Mouse (Mus musculus) brain, adult 2 months (tissue): Measurements from ENCODE around the gene Gsto2.
"Not testable (repeated sequence)": the region's sequence is repeated elsewhere in the genome, so short reads cannot be mapped to it uniquely, and the experiment has no call there.

ENCODE experiments used
- DNase-seq: peaks from one replicate; pipeline ENCODE4 v3.0.0; 2011; ENCODE audit warnings: low read depth, low spot score

Gene Gsto2

DNA sequence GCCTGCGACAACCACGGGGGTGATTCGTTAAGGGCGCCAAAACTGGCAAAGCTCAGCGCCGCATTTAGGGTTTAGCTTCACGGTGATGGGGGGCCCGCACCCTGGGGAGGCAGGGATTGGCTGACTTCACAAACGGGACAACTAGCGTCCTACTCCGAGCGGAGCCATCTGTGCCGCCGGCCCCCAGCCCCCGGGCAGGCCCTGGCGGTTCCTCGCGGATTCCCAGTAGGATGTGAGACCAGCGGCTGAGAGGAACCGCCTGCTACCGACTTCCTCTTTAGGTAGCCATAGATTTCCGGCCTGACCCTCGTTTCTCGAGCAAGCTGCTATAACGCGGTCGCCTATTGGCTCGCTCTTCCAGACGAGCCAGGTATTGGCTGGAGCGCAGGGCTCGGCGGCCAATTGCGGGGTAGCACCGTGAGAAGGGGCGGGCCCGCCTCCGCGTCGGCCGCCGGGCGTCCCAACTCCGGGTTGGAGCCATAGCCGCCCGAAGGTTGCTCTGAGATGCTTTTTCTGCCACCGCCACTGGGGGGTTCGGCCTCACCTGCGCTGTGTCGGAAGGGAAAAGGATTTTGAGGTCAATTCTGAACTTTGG, at the start of gene Gsto2:
Gsto2 (plus strand) TSS at position 182 of the 595 bp plus-strand sequence.
- DNase-seq, result peak; percentile 99

DNA sequence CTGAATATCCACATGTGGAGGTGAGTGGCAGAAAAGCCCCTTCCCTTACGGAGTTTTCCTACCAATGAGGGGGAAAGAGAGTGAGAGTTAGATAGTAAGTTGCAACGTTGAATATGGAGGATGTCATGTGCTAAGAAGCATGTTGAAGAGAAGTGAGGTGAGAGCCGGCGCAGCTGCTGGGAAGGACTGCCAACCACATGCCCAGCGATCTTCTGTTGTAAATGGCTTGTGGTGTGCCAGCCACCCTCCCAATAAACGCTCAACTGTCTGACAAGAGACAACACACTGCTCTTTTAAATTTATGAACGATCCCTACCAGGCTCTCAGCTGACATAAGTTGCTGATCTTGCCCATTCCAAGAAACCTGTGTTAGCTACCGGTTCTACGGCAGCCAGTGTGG, 47.6 kb upstream of the Gsto2 start:
- peak; percentile 53 for DNase-seq

DNA sequence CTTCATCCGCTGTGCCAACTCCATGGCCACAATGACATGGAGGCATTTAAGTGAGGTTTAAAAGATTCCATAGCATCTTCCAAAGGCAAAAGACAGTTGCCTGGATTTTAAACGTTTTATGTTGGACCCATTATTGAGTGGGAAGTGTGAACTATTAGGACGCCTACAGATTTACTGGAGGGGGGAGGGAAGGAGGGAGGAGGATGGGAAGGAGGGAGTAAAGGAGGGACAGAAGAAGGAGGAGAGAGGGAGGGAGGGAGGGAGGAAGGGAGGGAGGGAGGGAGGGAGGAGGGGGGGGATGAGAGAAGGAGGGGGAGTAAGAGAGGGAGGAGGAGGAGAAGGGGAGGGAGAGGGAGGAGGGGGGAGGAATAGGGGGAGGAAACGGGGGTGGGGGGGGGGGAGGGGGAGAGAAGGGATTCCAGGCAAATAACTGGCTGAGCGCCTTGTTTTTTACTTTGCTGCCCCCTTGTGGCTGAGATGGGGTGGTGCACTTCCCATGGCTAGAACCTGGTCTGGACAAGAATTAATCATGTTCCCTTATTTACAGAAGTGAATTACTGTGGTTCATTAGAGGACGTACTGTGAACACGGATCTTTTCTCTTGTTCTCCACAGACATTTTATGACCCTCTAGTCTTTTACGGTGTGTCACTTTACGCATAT, 44.4 kb upstream of the Gsto2 start:
- peak; percentile 81 for DNase-seq

DNA sequence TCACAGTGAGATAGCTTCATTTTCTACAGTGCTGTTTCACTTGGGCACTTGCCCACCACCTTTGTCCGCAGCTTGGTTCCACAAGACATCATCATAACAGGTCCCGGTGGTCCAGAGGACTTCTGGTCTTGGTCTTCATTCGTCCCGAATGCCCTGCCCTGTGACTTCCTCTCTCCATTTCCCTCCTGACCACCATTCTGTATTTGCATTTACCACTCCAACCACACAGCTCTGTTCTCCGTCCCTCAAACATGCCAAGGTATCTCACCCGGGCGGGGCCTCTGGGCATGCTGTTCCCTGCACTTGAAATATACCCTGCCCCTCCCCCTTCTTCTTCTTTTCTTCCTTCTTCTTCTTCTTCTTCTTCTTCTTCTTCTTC, 43.9 kb upstream of the Gsto2 start:
- no peak for DNase-seq

DNA sequence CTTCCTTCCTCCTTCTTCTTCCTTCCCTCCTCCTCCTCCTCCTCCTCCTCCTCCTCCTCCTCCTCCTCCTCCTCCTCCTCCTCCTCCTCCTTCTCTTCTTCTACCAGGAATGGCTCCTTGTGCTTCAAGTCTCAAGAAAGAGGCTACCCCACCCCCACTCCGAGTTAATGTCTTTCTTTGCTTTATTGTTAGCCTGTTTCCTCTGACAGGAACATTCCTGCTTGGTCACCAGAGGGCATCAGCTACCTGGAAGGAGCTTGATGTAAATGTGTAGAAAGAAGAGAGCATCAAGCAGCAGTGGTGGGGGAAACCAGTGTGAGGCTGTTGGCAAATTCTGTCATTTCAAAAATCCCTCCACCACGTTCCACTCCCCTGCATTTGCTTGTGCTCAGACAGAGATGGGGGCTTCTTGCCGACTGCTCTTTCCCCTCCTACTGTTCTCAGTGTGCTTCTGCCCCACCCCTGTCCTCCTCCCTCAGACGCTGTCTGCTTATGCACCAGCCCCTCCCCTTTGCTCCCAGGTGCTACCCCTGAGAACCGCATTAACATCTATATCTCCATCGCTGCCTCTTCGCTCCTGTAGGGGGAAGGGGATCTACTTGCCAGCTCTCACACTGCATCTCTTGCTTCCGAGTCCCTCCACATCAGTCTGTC, 43.1 kb upstream of the Gsto2 start:
- peak; percentile 27 for DNase-seq

DNA sequence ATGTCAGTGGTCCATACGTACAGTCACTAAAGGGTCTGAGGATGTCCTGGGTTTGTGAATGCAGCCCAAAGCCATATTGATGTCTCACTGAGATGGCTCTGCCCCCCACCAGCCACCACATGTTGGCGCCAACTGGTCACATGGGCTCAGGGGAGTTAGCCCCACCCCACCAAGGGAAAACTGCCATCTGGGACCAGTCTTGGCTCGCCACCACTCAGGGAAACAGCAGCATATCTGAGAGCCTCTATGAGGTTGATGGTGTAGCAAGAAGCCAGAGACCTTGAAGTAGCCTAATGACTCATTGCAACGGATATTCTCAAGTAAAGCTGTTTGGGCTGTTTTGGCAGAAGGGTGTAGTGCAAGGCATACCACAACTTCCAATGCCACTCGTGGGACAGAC, 41.3 kb upstream of the Gsto2 start:
- DNase-seq, result no peak

DNA sequence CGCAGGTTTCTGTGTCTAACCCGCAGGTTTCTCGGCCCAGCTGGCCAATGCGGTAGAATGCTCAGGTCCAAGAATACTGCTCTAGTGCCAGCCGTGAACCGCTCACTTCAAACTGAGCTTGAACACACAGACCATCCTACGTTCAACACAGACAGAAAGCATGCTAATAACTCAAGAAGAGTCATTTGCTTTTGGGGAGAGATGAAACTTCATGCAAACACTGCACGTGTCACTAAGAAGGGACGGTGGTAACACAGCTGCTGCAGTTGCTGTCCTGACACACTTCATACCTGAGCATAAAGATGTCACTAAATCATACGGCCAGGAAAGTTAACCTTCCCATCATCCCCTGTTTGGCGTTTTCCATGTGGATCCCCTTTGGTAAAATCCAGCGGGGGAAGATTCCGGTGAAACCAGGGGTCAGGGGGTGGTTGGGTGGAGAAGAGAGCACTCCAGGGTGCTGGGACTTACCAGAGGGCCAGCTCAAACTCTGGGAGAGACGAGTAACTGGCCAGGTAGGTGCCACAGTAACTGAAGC, 35.4 kb upstream of the Gsto2 start:
- no peak for DNase-seq

DNA sequence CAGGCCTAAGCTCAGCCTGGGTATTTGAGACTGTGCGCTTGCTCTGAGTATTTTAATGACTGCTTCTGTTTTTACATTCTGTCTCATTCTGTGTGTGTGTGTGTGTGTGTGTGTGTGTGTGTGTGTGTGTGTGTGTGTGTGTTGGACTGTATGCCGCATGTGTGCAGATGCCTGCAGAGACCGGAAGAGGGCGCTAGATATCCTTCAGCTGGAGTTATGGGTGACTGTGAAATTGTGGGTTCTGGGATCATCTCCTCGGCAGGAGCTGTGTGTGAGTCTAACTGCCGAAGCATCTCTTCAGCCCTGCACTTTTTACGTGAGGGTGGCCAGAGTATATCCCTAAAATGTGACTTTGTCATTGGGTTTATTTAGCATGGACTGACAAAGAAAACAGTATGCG, 34.2 kb upstream of the Gsto2 start:
- DNase-seq, result no peak

DNA sequence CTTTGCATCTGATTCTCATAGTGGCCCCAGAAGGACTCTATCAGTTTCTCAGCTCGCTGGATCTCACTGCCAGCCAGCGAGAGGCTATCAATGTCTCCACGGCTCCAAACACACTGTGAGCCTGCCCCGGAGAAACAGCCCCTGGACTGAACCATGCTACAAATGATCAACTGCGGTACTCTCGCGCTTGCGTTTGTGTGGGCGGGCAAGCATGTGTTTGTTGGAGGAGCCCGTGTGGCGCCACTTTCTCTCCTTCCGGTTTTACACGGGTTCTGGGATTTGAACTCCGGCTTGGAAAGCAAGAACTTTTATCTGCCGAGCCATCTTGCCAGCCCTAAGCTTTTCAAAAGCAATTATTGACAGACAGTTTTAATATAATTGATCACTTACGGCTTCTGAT, 33.0 kb upstream of the Gsto2 start:
- no peak for DNase-seq

DNA sequence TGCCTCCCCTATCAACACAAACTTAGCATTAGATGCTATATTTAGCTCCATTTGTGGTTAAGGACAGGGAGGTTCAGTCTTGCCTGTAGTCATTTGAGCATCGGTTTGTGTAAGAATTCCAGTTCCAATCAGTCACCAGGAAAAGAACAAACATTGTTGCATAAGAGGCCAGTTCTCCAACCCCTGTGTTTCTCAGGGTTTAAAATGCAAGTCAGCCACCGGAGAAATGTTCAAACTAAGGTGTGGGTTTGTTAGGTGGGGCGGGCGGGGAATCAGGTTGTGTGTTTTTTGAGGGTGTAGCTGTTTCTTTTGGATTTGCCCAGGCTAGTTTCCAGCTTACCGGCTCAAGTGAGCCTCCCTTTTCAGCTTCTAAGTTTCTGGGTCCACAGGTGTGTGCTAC, 30.7 kb upstream of the Gsto2 start:
- DNase-seq, result no peak

DNA sequence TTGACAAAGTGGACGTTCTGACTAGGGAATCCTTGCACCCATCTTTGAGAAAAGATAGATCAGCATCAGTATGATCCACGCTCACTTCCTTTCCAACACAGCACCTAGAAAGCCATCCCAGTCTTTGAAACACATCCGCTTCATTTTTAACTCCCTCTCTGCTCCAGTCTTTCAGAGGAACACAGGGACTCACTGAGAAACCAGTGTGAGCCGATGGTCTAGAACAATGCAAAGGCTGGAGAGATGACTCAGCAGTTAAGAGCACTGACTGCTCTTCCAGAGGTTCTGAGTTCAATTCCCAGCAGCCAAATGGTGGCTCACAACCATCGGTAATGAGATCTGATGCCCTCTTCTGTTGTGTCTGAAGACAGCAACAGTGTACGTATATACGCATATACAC, 29.6 kb upstream of the Gsto2 start:
- no peak for DNase-seq

DNA sequence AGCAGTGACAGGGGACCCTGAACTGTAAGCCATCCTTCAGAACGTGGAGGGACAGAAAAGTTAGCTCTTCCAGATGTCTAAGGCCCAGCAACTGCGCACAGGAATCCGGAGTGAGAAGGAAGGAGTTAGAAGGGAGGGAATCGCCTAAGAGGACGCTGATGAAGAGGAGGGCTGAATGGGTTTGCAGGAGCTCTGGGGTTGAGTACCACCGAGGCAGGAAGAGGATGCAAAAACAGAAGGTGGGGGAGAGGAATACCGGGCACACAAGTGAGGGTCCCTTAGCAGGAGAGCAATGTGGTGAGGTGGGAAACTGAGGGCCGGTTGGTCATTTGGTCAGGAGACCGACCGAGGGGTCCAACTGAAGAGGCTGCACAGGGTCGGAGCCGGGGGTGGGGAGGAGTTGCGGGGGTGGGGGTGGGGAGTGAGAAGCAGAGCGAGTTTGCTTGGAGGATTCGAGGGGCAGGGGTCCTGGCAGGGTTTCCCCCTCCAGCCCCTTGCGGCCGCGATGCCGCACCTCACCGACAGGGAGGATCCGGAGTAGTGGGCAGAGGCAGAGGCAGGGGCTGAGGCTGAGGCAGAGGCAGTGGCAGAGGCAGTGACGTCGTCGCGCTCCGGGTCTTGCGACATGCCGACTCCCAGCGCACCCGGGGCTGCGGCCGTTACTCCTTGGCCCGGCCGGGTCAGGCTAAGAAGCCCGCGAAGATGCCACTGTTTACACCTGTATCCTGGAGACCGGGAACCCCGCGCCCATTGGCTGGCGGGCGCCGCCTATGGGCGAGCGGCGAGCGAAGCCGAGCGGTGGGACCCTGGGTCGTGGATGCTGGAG, 28.4 kb upstream of the Gsto2 start:
- peak; percentile 42 for DNase-seq

DNA sequence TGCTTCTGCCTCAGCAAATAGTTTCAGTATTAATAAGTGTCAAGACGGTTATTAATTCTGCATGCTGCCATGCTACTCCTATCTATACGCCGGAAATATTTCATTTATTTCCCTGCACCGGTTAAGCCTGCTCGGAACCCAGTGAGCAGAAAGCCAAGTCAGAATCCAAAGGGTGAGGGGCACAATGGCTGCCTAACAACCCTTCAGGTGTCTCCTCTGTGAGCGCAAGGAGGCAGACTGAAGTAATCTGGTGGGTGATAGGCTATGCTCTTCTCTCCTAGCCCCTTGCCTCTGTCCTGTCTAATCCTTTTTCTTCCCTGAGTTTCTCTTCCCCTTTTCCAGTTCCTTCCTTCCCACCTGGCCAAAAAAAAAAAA, 27.8 kb upstream of the Gsto2 start:
- no peak for DNase-seq

DNA sequence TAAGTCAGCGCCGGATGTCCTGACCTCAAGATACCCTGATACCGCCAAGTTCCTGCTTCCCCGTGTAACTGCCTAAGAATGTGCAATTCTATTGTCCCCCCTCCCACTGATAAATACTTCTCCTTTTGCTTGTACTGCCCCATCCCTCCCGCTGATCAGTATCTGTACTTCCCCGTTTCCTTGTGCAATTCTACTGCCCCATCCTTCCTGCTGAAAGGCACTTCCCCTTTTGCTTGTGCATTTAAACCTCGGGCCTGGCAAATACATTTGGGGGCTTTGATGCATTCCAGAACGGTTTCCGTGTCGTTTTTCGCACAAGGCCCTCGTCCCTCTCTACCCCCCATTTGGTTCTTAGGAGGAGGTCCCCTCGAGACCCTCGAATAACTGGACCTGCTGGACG, 24.1 kb upstream of the Gsto2 start:
- DNase-seq, result not testable (repeated sequence)

DNA sequence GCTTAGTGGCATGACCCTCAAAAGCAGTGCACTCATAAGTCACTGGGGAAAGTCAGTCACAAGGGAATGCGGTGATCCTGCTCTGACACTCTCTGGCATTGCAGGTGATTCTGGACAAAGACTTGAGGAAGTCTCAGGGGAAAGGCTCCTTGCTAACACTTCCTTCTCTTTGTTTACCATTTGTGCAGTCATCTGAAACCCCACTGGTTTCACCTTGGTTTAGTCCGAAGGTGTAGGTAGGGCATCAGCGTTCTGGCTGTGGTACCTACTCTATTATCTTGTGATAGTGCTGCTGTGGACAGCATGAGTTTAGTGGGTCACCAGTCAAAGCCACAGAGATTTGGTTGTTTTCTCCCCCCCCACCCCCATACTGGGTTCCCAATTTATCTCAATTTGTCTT, 15.6 kb upstream of the Gsto2 start:
- no peak for DNase-seq

DNA sequence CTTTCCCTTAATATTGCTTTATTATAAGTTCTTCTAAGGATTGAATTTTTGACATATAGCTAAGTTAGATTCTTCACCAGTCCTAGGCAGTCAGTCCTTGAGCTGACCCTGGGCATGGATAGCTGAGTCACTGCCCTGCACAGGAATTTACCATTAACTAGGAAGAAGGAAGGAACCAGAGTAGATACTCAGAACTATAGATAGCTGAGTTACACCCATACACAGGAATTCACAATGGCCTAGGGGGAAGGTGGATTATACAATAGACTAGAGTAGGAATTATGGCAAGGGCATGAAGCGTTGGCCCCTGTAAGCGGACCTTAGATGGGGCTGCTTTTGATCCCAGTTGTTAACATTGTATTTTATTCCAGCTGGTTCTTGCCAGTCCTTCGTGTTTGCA, 13.2 kb upstream of the Gsto2 start:
- not testable (repeated sequence) for DNase-seq

DNA sequence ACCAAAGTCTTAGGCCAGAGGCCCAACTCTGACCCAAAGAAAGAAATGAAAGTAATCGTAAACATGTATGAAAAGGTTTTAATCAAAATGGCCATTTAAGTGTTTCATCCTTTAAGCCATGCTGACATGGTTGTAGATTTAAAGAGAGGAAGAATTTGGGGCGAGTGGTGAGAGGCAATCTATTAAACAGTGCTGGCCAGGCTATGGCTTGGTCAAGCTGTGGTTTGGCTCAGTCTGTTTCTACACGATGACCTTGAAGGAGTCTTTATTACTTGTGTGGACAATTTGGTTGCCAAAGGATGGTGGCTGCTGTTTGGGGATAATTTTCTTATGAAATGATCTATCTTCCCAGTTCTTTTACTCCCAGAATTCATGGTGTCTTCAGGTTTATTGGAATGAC, 12.3 kb upstream of the Gsto2 start:
- DNase-seq, result no peak

DNA sequence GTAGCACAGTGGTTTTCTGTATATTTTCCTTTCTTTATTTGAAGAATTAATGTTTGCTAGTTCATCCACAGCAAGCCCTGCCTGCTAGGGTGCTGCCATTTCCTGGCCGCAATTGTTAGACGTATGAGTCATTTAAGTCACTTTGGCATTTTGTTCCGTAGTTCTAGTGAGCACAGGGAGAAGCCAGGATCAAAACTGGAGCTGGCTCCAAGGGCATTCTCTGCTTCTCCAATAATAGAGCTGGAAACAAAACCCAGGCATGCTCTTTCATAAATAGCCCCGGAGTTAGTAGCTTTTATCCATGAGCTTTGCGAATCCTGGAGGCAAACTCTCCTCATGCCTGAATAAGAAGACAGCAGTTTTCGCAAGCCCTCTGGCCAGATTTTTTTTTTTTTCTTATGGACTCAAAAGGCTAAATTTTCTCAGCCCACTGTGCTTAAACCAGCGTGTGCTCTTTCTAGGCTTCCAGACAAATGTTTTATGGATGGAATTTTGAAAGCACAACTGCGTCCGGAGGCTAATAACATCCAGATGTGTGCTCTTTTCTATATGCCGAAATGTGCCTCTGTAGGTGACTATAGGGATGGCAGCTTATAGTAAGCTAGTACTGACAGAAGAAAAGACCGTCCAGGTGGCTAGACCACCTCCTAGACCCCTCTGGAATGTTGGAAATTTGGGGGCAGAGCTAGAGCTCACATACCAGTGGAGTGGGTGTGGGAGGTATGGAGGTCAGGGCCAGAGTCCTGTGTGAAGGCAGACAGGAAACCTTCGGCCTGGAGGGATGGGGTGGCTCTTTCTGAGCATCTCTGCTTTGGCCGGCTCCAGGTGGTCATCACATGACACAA, 11.2 kb upstream of the Gsto2 start:
- peak; percentile 61 for DNase-seq

DNA sequence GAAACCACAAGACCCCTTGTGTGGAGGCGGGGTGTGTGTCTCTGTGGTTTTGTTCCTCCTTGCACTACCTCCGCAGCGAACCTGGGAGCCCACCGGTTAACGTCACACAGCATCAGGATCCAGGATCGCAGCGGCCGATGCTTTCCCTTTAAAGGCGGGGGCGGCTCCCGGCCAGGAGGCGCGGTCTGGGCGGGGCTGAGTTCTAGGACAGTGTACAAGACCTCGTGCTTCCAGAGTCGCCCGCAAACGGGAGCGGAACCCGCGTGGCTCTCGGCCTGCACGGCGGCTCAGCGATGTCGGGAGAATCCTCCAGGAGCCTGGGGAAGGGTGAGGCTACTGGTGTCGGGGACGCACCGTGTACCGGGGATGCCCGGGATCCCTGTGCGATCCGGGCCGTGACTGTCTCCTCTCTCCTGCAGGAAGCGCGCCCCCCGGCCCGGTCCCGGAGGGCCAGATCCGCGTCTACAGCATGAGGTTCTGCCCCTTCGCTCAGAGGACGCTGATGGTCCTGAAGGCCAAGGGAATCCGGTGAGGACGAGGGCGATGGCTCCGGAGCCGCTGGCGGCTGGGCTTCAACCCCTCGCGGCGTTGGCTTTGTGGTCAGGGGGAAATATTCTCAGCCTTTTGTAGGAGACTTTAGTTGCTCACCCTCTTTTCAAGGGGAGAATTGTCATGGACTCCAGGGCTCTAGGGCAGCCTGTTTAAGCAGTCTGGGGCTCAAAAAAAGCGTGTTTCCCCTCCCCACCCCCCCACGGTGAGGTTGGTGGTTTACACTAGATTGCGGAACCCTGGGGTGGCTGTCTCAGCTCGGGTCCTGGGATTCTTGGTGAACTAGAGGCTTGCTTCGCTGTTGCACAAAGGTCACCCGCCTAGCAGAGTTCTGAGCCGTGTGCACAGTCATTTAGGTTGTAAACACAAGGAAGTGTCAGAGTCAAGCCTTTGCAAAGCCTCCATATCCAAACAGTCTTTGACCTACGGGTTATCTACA, 10.2 kb upstream of the Gsto2 start, which contains the start of gene Gsto1:
Gsto1 (plus strand) TSS at position 175 of the 988 bp plus-strand sequence.
- DNase-seq, result peak; percentile 91
